Mouse (Mus musculus) macrophage (primary cell): ENCODE measurements around the gene Ly6g6f. TPM values are rescaled to one million over a fixed set of nuclear protein-coding genes. Genes with fewer than 3 reads are reported as not detected.

ENCODE experiments used
- H3K27ac ChIP-seq: fragments of 350-480 bp; formaldehyde crosslinking; 2 replicates; pipeline ENCODE4 v1.9.0; 2021
- H3K36me3 ChIP-seq: fragments of 350-480 bp; formaldehyde crosslinking; 2 replicates; pipeline ENCODE4 v1.9.0; 2021; ENCODE audit errors: inconsistent target
- H3K4me3 ChIP-seq: fragments of 350-480 bp; formaldehyde crosslinking; 2 replicates; pipeline ENCODE4 v1.9.0; 2021; ENCODE audit errors: inconsistent target
- H3K79me2 ChIP-seq: fragments of 350-480 bp; formaldehyde crosslinking; 2 replicates; pipeline ENCODE4 v1.9.0; 2021; ENCODE audit errors: inconsistent target
- WGBS: methylation state at CpG from one replicate; pipeline ENCODE4 v1.1.7; 2026; ENCODE audit warnings: inconsistent platforms; ENCODE audit not compliant: missing documents; 5-methylcytosine and 5-hydroxymethylcytosine counted together
- polyA plus RNA-seq: library from polyadenylated mRNA; stranded (reverse); fragments of 250-400 nt; gene quantifications from 3 replicates; pipeline ENCODE4 v1.2.4, GENCODE M21; 2018; ENCODE audit warnings: inconsistent platforms

Ly6g6f gene
- polyA plus RNA-seq, 1 experiment from 2014 or later: not detected

DNA sequence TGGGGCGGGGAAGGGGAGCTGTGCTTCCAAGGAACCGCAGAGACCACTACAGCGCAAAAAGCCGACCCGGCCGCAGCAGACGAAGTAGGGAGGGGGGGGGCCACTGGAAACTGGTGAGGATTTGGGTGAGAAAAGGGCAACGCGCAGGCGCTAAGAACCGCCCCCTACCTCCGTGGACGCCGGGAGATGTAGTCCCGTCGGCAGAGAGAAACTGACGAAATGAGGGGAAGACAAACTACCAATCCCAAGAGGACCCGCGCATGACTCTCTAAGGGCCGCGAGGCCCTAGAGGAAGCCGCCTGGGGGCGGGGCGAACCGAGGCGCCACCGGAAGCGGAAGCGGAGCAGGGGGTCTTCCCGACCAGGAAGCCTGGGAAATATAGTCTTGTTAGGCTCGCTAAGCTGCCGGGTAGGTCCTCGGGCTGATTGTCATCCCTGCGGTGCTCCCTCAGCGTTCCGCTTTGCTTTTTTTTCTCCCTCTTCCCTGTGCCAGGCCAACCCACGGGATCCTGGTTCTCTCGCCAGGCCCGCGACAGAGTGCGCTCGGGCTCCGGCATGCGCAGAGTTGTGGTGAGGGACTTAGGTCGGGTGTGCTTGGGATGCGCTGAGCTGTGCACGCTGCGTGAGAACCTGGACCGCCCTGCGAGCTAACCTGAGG lies 35.9 kb upstream of the Ly6g6f start, which contains the start of gene Gpank1:
Gene Gpank1, plus strand, starts transcription at position 313 of the 657 bp plus-strand sequence.
- peak within 1 kb of the TSS; percentile 60 for H3K27ac ChIP-seq
- peaks cover 54% of the 10 kb centered on the region for H3K79me2 ChIP-seq
- peaks cover 31% of the 10 kb centered on the region for H3K36me3 ChIP-seq
- under 1% methylated on average over 50 of the region's 50 CpGs for WGBS
- peak within 1 kb of the TSS; percentile 89 for H3K4me3 ChIP-seq

DNA sequence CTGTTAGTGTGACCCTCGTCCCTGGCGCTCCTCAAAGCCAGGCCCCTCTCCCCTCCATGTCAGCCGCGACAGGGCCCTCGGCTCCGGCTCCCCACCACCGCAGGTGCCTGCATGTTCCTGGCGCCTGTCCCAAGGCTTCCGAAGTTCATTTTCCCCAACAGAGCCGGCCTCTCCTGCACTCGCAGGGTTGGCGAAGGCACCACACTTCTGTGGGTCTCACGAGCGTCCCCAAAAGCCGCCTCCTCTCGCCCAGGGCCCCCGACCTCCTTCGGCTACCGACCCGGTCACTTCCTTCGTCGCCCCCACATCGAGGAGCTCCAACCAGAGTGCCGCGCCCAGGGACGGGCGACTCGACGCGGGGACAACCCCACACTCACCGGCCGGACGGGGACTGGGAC lies 35.3 kb upstream of the Ly6g6f start:
- H3K36me3 ChIP-seq: peaks cover 36% of the 10 kb centered on the region
- WGBS: 1% methylated on average over 32 of the region's 33 CpGs
- H3K27ac ChIP-seq: peak overlapping the region; percentile 35

DNA sequence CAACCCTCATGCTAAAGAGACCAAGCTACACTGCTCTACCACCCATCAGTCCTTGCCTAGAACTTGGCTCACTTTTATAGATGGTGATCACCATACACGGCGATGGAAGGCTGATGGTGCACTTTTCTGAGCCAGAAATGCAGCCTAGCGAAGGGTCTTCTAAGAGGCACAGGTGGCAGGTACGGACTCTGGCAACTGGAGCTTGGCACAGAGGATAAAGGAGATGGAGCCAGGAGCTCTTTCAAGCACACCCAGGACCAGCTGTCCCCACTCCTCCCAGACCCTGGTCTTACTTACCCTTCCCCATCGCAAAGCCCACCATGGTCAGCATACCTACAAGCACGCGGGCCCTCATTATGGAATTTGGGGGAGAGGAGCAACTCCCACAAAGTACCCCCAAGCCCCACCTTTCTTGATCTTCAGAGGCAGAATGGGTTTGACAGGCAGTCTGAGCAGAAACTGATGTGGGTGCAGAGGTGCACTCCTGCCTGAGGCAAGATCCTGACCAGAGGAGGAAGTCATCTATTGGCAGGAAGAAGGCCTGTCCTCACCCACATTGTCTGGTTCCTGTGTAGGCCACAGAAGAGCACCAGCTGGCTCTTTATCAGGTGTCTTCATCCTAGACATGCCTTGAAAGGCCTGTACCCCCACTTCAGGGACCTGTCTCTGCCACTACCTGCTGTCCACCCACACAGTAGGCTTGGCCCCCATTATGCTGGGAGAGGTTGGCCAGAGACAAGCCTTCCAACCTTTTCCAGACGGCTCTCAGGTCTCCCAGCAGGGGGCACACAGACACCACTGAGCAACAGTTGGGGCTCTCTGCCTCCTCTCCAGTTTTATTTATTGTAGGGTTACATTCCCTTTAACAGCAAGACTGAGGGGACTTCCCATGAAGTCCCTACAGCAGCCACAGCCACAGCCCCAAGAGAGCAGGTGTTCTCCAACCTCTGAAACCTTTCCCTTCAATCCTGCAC lies 29.9 kb upstream of the Ly6g6f start, which contains the start of gene Ly6g5b:
Gene Ly6g5b, minus strand, starts transcription at position 383 of the 974 bp plus-strand sequence.
- Histone ChIP-seq H3K79me2 (peaks cover 16% of the 10 kb centered on the region), H3K4me3 (no peak within 1 kb of the TSS), H3K27ac (no peak within 1 kb of the TSS), H3K36me3 (peaks cover 36% of the 10 kb centered on the region)
- 78% methylated on average over 4 of the region's 8 CpGs for WGBS

More for the DNA sequence above, 35.3 kb upstream of the Ly6g6f start:
- Histone ChIP-seq H3K79me2 (peaks cover 54% of the 10 kb centered on the region), H3K4me3 (peak overlapping the region; percentile 89)

DNA sequence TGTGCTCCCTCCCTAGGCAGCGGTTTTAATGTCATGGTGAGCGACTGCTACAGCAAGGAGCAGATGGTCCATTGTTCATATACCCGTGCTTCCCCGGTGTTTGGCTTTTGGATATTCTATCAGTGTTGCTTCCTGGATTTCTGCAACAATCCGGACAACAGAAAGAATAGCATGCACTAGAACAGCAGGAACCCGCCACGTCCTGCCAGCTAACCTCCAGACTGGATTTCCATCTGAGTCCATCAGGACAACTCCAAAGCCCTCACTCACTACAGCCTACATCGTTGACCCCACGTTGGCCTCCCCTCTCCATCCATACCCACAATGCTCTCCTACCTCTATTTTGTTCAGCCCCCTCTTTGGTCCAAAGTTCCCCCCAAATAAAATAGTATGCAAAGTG lies 26.4 kb upstream of the Ly6g6f start:
- 80% methylated on average over 9 of the region's 9 CpGs for WGBS

DNA sequence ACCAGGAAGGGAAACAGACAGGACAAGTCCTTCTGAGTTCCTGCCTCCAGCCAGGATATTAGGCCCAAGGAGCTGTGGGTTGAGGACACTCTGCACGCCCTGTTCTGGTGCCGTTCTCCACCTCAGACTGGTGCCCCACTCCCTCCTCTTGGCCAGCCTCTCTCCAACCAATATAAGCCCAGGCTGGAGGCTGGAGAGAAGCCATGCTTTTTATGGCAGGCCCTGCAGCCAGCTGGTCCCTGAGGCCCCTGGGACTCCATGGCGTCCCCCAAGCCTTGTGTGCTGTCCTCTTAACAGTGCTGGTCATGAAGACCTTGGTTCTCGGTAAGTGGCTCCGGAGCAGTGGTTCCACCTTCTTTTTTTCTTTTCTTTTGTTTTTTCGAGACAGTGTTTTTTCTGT lies 22.7 kb upstream of the Ly6g6f start, which contains the start of gene Ly6g5c:
Gene Ly6g5c, plus strand, starts transcription at position 183 of the 400 bp plus-strand sequence.
- 90% methylated on average over 6 of the region's 6 CpGs for WGBS

More for the DNA sequence above, 26.4 kb upstream of the Ly6g6f start:
- H3K27ac ChIP-seq: no peak overlapping the region
- no peak overlapping the region for H3K4me3 ChIP-seq
- no peaks in the 10 kb centered on the region for H3K79me2 ChIP-seq
- peaks cover 20% of the 10 kb centered on the region; the same call in 1 of the 2 replicates for H3K36me3 ChIP-seq

DNA sequence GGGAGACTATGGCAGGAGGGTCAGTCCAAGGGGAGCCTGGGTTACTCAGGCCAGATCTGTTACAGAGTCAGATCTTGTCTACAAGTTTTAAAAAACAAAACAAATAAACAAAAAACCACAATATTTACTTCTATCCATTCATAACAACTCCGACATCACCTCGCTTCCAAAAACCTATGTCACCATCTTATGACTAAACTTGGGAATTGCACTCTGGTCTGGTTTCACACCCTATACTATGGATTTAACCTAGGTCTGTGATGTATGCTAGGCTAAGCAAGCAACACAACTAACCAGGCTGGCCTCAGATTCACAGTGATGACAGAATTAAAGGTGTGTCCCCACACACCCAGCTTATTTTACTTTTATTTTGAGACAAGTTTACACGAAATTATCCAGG lies 21.1 kb upstream of the Ly6g6f start:
- Histone ChIP-seq H3K27ac (no peak overlapping the region), H3K4me3 (no peak overlapping the region), H3K79me2 (no peaks in the 10 kb centered on the region), H3K36me3 (peaks cover 19% of the 10 kb centered on the region)
- 96% methylated on average over 3 of the region's 3 CpGs for WGBS

More for the DNA sequence above, 22.7 kb upstream of the Ly6g6f start, which contains the start of gene Ly6g5c:
- H3K4me3 ChIP-seq: no peak within 1 kb of the TSS
- H3K79me2 ChIP-seq: no peaks in the 10 kb centered on the region
- H3K36me3 ChIP-seq: peaks cover 3% of the 10 kb centered on the region; the same call in 1 of the 2 replicates
- H3K27ac ChIP-seq: no peak within 1 kb of the TSS

DNA sequence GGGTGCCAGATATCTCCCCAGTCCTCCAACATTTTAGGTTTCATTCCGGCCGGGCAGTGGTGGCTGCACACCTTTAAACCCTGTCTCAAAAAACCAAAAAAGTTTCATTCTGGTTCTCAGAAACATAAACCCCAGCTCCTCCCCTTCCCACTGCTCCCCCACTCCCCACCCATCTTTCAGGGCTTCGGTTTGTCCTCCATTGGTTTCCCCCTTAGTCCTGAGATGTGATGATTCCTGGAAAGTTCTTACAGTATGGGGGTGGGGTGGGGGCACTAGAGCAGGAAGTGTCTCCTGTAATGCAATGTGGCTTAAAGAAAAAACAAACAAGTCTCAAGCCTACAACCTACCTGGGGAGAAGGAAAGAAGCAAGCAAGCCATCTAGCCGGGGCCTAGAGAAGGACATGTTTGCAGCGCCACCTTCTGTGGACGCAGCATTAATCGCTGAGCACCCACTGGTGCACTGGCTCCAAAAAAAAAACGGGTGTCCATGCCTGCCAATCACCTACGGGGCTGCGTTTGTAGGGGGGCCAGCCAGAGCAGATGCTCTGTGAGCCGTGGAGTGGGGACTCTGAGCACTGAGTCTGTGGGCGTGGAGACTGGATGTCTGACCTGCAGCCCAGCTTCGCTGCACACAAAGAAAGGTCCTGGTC lies 20.5 kb upstream of the Ly6g6f start:
- no peak overlapping the region for H3K4me3 ChIP-seq
- 39% methylated on average over 13 of the region's 13 CpGs for WGBS
- H3K27ac ChIP-seq: no peak overlapping the region

DNA sequence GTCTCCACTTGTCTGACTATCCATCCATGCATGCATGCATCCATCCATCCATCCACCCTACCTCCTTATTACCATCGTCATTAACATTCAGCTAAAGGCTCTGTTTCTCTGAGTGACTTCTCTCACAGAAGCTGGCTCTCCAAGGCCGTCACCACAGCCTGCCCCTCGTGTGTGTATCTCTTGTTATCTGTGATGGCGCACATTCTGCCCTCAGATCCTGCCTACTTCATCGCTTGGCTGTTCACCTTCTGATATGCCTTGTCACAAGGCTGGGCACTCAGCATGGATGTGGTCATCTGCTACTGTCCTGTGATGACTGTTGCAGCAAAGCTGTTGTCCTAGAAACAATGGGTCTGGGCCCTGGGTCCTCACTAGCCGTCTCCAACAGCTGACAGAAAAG lies 19.3 kb upstream of the Ly6g6f start:
- Histone ChIP-seq H3K36me3 (peaks cover 34% of the 10 kb centered on the region), H3K27ac (no peak overlapping the region), H3K4me3 (no peak overlapping the region), H3K79me2 (no peaks in the 10 kb centered on the region)
- WGBS: 89% methylated on average over 5 of the region's 6 CpGs

More for the DNA sequence above, 20.5 kb upstream of the Ly6g6f start:
- peaks cover 26% of the 10 kb centered on the region for H3K36me3 ChIP-seq
- H3K79me2 ChIP-seq: no peaks in the 10 kb centered on the region

DNA sequence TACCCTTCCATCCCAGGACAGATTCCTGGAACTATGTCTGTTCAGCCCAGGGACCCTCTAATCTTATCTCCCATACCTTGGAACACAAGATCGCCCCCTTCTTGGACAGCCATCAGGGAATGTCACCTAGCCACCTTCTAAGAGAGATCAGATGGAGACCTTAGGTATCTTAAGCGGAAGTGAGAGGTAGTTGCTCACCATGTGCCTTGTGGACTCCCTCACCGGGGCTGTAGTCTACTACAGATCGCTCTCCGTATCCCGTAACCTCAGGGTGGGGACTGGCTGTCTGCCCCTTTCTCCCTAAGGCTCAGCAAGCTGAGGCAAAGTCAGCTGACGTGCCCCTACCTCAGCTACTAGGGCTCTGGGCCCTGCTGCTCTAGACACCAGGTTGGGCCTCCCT lies 18.7 kb upstream of the Ly6g6f start:
- Histone ChIP-seq H3K4me3 (no peak overlapping the region), H3K27ac (no peak overlapping the region), H3K36me3 (peaks cover 41% of the 10 kb centered on the region), H3K79me2 (no peaks in the 10 kb centered on the region)
- 100% methylated on average over 7 of the region's 7 CpGs for WGBS

DNA sequence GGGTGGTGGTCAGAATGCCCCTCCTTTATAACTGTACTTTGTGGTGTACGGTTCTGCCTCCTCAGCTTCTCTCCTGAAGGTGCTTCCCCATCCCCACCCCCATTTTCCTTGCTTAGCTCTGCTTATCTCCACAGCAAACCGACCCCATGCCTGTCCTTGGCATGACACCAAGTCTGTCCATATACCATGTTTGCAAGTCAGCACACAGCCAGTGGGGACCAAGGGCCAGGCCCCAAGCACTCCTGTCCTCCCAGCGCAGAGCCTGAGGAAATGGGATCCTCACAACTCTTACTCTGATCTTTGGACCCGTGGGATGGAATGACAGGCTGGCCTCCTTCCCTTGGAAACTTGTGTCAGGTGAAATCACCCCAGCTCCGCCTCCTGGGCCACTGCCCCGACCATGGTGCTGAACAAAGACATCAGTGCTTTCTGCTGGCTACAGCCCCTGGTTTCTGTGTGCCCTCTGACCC lies 17.8 kb upstream of the Ly6g6f start:
- H3K36me3 ChIP-seq: peaks cover 48% of the 10 kb centered on the region
- H3K4me3 ChIP-seq: no peak overlapping the region
- no peak overlapping the region for H3K27ac ChIP-seq
- 65% methylated on average over 6 of the region's 6 CpGs for WGBS
- H3K79me2 ChIP-seq: no peaks in the 10 kb centered on the region

DNA sequence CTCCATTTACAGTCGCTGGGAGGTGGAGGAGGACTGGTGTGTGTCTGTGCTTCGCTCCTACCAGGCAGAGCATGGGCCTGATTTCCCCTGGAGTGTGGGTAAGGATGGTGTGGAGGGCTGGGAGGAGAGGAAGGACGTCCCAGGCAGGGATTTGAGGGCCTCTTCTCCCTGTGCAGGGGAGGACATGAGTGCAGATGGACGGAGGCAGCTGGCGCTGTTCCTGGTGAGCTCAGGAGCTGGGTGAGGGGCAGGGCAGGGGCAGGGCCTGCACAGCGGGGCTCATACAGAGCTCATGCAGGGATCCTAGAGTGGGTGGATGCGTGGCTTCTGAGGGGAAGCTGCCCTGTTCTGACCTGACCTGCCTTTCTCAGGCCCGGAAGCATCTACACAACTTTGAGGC lies 16.9 kb upstream of the Ly6g6f start:
- H3K27ac ChIP-seq: no peak overlapping the region
- peaks cover 57% of the 10 kb centered on the region for H3K36me3 ChIP-seq
- no peaks in the 10 kb centered on the region for H3K79me2 ChIP-seq
- WGBS: 90% methylated on average over 8 of the region's 8 CpGs
- H3K4me3 ChIP-seq: no peak overlapping the region

DNA sequence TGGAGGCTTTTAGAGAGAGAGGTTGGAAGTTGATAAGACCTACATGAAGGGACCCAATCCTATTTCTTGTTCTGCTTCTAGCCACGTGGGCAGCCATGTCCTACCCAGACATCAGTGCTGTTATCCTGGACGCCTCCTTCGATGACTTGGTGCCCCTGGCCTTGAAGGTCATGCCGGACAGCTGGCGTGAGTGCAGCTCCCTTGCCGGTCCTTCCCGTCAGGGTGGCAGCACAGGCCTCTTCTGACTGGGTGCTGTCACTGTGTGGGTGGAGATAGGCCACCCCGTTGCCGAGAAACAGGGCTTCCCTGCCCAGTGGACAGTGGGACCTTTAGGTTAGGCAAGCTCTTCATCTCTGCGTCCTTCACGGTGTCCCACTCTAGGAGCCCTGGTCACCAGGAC lies 15.8 kb upstream of the Ly6g6f start:
- WGBS: 93% methylated on average over 10 of the region's 11 CpGs
- Histone ChIP-seq H3K27ac (no peak overlapping the region), H3K79me2 (no peaks in the 10 kb centered on the region), H3K36me3 (peaks cover 69% of the 10 kb centered on the region), H3K4me3 (no peak overlapping the region)

DNA sequence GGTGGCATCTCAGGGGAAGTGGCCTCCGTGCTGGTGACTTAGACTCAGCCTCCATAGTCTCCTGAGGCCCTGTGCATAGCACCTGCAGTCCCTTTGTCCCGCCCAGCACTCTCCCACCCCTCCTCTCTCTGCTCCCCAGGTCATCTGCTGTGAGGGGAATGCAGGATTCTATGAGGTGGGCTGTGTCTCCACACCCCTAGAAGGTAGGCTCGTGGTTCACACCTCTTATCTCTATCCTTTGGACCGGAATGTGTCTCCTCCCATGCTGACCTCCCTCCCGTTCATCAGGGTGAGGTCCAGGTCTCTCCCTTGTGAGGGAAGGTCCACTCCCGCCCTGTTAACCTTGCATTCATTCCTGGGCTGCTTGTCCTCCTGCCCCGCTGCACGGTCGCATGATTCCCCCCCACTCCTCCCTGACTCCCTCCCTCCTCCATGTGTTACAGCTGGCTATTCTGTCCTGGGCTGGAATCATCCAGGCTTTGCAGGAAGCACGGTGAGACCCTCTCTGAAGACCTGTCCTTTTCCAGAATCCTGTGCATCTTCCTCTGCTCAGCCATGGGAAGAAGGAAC lies 14.9 kb upstream of the Ly6g6f start:
- WGBS: 93% methylated on average over 10 of the region's 10 CpGs
- no peak overlapping the region for H3K27ac ChIP-seq
- no peaks in the 10 kb centered on the region for H3K79me2 ChIP-seq
- no peak overlapping the region for H3K4me3 ChIP-seq
- H3K36me3 ChIP-seq: peaks cover 72% of the 10 kb centered on the region

DNA sequence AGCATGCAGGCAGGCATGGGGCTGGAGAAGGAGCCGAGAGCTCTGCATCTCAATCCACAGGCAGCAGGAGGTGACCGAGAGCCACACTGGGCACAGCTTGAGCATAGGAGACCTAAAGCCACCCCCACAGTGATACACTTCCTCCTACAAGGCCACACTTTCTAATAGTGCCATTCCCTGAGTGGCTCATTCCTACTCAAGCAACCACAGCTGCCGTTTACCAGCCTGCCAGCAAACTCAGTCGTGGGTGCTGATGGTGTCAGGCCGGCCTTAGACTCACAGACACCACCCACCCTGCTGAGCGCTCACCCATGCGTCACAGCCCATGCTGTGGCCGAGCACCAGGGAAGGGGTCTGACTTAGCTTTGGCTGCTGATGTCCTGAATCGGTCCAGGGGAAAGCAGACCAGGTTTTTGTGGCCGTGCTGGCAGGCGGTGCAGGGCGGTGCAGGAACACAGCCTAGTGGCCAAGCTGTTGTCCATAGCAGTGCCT lies 11.8 kb upstream of the Ly6g6f start:
- Histone ChIP-seq H3K79me2 (no peaks in the 10 kb centered on the region), H3K4me3 (no peak overlapping the region), H3K27ac (no peak overlapping the region), H3K36me3 (peaks cover 80% of the 10 kb centered on the region)
- WGBS: 95% methylated on average over 12 of the region's 12 CpGs
